Mouse (Mus musculus): ENCODE results near the gene Dnajb14.

DNA sequence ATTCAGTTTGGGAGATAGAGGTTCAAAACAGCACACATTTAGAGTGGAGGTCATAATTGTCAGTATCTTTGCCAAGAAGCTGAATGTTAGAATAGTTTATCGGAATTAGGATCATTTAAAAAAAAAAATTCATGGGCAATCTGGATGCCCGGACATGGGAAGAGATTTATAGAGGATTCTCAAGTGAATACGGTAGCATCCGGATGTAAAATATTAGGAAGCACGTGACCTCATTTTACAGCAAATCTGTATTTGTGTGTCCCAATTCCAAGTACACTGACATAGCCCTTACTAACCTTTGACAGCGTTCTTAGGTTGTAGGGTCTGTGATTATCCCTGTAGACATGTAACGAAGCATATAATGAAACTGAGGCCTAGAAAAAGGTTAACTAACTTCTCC is 51.9 kb downstream of the Dnajb14 start:
- no peak for TF ChIP-seq CTCF (IDR thresholded peaks at IDR 0.05; ENCODE audit: extremely low read depth, insufficient read depth, insufficient read length, insufficient replicate concordance)
- TF ChIP-seq POLR2A (IDR thresholded peaks at IDR 0.05; ENCODE audit: low read depth, low read length): no peak
